Mouse (Mus musculus): ENCODE measurements around the gene Mrrf. TPM values are rescaled to one million over a fixed set of nuclear protein-coding genes. Genes with fewer than 3 reads are reported as not detected.
"Not testable (repeated sequence)": the region's sequence is repeated elsewhere in the genome, so short reads cannot be mapped to it uniquely, and the experiment has no call there.

The Mrrf gene
- polyA plus RNA-seq, 1 experiment = 34.4 TPM

DNA sequence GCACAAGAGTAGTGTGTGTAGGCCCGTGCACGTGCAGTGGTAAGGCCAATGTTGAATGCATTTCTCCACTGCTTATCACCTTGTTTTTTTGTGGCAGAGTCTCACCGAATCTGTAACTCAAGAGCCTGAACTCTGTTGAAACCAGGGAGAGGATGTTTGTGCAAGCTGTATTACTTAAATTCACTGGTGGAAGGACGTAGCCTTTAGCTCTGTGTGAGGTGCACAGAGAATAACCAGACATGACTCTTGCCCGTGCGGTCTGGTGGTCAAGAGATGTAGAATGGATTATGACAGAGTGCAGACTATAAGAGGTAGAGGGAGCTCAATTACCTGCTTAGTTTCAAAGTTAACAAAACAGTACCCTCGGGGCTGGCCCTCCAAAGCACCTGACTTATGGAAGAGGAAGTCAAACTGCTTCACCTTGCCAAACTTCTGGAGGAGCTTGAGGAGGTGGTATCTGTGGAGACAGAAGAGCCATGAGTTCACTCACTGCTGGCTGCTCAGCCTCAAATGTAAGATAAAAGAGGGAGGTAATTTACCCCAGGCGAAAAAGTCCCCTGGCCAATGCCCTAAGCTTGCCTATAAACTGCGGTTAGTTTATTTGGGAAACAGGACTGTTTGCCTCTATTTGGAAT is 9.3 kb upstream of the Mrrf start:
- no peak overlapping the region for H3K27ac ChIP-seq (ENCODE audit: insufficient read depth, low read length)
- no peak overlapping the region for H3K4me3 ChIP-seq (ENCODE audit: insufficient read depth, low read length)
- no peaks in the 10 kb centered on the region for H3K4me1 ChIP-seq (ENCODE audit: control insufficient read depth, insufficient read depth, low read length)
- TF ChIP-seq CTCF (IDR thresholded peaks at IDR 0.05; ENCODE audit: borderline replicate concordance, insufficient read depth, low read length) = no peak
- no peak for TF ChIP-seq POLR2A (IDR thresholded peaks at IDR 0.05; ENCODE audit: low read depth, low read length)

DNA sequence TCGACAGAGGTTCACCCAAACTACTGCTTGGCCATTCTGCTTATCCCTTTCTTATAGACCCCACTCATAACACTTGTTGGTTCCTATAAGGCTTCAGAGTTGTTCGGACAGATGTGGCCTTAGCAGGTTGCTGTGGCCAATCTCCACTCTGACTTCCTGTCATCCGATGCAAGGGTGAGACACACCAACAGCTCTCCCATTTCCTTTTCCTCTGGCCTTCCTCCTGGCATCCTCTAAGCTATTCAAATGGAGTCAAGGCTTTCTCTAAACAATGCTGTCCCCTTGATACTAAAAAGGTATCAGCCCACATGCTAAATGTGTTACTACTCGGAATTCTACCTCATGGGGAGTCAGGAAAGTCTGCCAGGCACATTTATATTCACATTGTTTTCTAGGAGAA is 8.2 kb upstream of the Mrrf start:
- no peak overlapping the region for H3K27ac ChIP-seq (ENCODE audit: insufficient read depth, low read length)
- H3K4me3 ChIP-seq (ENCODE audit: insufficient read depth, low read length) = no peak overlapping the region
- TF ChIP-seq CTCF (IDR thresholded peaks at IDR 0.05; ENCODE audit: borderline replicate concordance, insufficient read depth, low read length) (no peak), POLR2A (IDR thresholded peaks at IDR 0.05; ENCODE audit: low read depth, low read length) (no peak)

DNA sequence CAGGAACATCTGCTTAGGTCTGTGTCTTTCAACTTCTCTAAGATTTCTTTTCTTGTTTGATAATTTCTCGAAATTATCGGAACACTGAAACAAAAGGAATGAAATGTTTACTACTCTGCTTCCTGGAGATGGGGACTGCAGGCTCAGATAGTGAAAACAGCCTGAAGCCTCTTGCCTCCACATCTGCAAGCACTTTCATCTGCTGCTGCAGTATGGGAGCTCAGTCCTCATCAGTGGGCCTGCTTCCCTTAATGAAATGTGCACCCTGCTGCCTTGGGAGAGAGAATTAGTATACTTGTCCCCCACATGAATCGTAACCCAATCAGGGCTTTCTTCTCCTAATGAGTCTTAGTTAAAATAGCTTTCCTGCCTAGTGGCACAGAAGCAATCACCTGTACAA is 7.1 kb upstream of the Mrrf start:
- Histone ChIP-seq H3K4me3 (ENCODE audit: insufficient read depth, low read length) (no peak overlapping the region), H3K4me1 (ENCODE audit: control insufficient read depth, insufficient read depth, low read length) (no peaks in the 10 kb centered on the region), H3K27ac (ENCODE audit: insufficient read depth, low read length) (no peak overlapping the region)
- TF ChIP-seq POLR2A (IDR thresholded peaks at IDR 0.05; ENCODE audit: low read depth, low read length) (no peak), CTCF (IDR thresholded peaks at IDR 0.05; ENCODE audit: borderline replicate concordance, insufficient read depth, low read length) (no peak)

More for the DNA sequence above, 8.2 kb upstream of the Mrrf start:
- no peaks in the 10 kb centered on the region for H3K4me1 ChIP-seq (ENCODE audit: control insufficient read depth, insufficient read depth, low read length)

DNA sequence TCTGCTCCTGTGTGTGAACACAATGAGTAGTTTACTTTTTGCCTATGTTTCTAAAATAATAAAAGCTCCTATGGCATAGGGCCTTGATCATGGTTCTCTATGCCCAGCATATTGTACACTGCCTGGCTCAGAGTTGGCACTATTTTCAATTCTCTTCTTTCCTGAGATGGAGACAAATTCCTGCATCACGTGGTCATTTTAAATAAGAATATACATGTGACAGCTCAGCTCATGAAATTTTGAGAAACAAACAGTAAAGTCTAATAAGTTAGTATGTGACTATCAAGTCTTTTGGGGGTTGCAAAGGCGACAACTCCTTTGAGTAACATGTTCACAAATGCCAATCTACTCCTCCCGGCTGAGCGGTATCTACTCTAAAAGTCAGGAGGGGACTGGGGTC is 302 bp upstream of the Mrrf start:
- TF ChIP-seq POLR2A (IDR thresholded peaks at IDR 0.05; ENCODE audit: low read depth, low read length) = no peak
- Histone ChIP-seq H3K27ac (ENCODE audit: insufficient read depth, low read length) (peak overlapping the region; percentile 85), H3K4me3 (ENCODE audit: insufficient read depth, low read length) (peak overlapping the region; percentile 60), H3K4me1 (ENCODE audit: control insufficient read depth, insufficient read depth, low read length) (peaks cover 3% of the 10 kb centered on the region; the same call in 1 of the 2 replicates)

GRCm38 (mm10) chr2:36139096-36139495 is 2.9 kb downstream of the Mrrf start:
- peak overlapping the region; percentile 31 for H3K27ac ChIP-seq (ENCODE audit: insufficient read depth, low read length)
- H3K4me1 ChIP-seq (ENCODE audit: control insufficient read depth, insufficient read depth, low read length) = peaks cover 3% of the 10 kb centered on the region; the same call in 1 of the 2 replicates
- TF ChIP-seq CTCF (IDR thresholded peaks at IDR 0.05; ENCODE audit: borderline replicate concordance, insufficient read depth, low read length) (no peak), POLR2A (IDR thresholded peaks at IDR 0.05; ENCODE audit: low read depth, low read length) (no peak)
- H3K4me3 ChIP-seq (ENCODE audit: insufficient read depth, low read length) = no peak overlapping the region

GRCm38 (mm10) chr2:36148876-36149365 is 12.7 kb downstream of the Mrrf start:
- Histone ChIP-seq H3K4me3 (ENCODE audit: insufficient read depth, low read length) (no peak overlapping the region), H3K27ac (ENCODE audit: insufficient read depth, low read length) (no peak overlapping the region), H3K4me1 (ENCODE audit: control insufficient read depth, insufficient read depth, low read length) (no peaks in the 10 kb centered on the region)
- TF ChIP-seq POLR2A (IDR thresholded peaks at IDR 0.05; ENCODE audit: low read depth, low read length) (no peak), CTCF (IDR thresholded peaks at IDR 0.05; ENCODE audit: borderline replicate concordance, insufficient read depth, low read length) (no peak)

DNA sequence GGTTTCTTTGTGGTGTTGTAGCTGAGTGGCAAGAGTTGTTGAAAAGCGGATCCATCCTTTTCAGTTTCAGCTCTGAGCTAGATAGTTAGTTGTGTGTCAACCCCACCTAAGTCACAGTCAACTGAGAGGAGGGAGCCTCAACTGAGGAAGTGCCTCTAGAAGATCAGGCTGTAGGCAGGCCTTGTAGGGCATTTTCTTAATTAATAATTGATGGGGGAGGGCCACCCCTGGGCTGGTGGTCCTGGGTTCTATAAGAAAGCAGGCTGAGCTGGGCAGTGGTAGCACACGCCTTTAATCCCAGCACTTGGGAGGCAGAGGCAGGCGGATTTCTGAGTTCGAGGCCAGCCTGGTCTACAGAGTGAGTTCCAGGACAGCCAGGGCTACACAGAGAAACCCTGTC is 16.2 kb downstream of the Mrrf start:
- not testable (repeated sequence) for H3K27ac ChIP-seq (ENCODE audit: insufficient read depth, low read length); H3K4me1 ChIP-seq (ENCODE audit: control insufficient read depth, insufficient read depth, low read length); H3K4me3 ChIP-seq (ENCODE audit: insufficient read depth, low read length)

DNA sequence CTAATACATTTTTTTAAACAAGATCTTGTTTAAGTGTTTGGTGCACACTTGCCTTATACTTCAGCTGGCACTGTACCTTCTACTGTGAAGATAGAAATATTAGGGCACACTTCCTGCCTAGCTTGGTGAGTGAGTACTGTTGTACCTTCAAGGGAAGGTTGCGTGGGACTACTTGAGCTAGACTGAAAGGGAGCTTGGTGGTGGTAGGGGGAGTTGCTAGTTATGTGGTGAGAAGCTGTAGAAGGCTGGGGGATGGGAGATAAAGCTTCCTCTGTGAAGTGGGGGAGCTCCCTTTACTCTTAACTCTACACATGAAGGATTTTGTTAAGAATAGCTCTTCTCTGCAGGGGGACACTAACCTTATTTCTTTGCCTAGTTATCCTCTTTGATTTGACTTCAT is 21.3 kb downstream of the Mrrf start:
- no peak for TF ChIP-seq CTCF (IDR thresholded peaks at IDR 0.05; ENCODE audit: borderline replicate concordance, insufficient read depth, low read length)
- no peak for TF ChIP-seq POLR2A (IDR thresholded peaks at IDR 0.05; ENCODE audit: low read depth, low read length)
- no peak overlapping the region for H3K27ac ChIP-seq (ENCODE audit: insufficient read depth, low read length)
- H3K4me1 ChIP-seq (ENCODE audit: control insufficient read depth, insufficient read depth, low read length) = no peaks in the 10 kb centered on the region
- H3K4me3 ChIP-seq (ENCODE audit: insufficient read depth, low read length) = no peak overlapping the region

DNA sequence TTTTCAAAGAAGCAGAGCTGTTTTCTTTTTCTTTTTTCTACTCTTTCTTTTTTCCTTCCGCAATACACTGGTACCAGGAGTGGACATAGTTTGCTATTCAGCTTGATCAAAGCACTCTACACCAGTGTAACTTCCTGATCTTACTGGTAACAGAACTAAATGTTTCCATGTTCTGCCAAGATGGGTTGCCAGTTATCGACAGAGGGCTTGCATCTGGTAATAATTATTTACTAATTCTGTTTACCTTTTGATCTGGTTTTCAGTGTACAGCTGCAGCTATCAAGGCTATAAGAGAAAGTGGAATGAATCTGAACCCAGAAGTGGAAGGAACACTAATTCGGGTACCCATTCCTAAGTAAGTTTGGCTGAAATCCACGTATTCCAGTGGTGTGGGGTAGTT is 23.1 kb downstream of the Mrrf start:
- H3K4me1 ChIP-seq (ENCODE audit: control insufficient read depth, insufficient read depth, low read length) = no peaks in the 10 kb centered on the region
- no peak overlapping the region for H3K4me3 ChIP-seq (ENCODE audit: insufficient read depth, low read length)
- TF ChIP-seq CTCF (IDR thresholded peaks at IDR 0.05; ENCODE audit: borderline replicate concordance, insufficient read depth, low read length) (no peak), POLR2A (IDR thresholded peaks at IDR 0.05; ENCODE audit: low read depth, low read length) (no peak)
- no peak overlapping the region for H3K27ac ChIP-seq (ENCODE audit: insufficient read depth, low read length)

DNA sequence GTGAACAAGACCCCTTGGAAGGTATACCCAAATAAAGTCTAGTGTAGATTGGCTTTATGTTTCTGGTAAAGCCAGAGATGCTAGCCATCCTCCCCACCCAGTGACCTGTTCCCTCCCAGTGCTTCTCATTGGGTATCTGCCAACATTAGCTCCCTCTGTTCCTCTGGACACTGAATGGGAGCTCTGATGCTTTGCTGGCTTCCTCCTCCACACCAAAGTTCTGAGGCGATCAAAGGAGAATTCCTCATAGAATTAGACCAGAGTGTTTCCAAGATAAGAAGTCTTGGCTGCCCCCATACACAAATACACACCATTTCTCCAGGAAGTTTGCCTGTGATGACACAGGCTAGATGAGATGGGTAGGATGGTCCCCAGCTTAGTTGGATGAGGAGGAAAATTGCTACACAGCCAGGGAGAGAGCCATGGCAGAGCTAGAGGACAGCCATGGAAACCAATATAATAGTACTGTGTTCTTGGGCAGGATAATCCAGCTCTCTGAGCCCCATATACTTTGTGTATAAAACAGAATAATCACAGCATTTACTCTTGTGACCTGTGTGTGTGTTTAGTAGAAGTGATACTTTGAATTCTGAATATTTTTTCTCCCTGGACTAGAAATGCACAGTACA is 31.9 kb downstream of the Mrrf start:
- Histone ChIP-seq H3K4me3 (ENCODE audit: insufficient read depth, low read length) (no peak overlapping the region), H3K4me1 (ENCODE audit: control insufficient read depth, insufficient read depth, low read length) (no peaks in the 10 kb centered on the region), H3K27ac (ENCODE audit: insufficient read depth, low read length) (no peak overlapping the region)
- TF ChIP-seq CTCF (IDR thresholded peaks at IDR 0.05; ENCODE audit: borderline replicate concordance, insufficient read depth, low read length) = no peak

All from embryonic fibroblast, embryonic 13.5 days (primary cell).